Comparison of ENCODE assay signal across 12 mouse cellular contexts in the genomic region with DNA sequence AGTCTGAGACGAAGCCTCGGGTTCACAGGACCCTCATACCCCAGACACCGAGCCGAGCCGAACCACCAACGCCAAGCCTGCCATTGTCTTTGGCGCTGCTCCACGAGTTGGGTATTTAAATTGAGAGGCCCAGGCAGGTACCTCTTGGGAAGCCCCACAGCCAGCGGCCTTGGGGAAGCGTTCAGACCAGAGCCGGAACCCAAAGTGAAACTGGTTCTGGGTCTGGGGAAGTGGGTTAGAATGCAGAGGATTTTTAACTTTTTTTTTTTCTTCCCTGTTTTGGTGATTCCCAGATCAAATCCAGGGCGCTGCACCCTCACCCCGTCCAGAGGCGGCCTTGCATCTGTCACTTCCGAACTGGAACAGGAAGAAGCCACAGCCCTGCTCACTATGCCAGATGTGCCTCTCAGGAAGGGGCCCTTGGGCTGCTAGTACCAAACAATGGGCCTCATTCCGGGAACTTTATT. TPM values are rescaled to one million over a fixed set of nuclear protein-coding genes. Genes with fewer than 3 reads are reported as not detected.
DNase-seq lines count a peak whose midpoint lies in the region; ATAC-seq and TF ChIP-seq lines count a peak whose summit lies in the region.
"Had no signal": no experiment of that assay in that cellular context is flagged by ENCODE, and none has a peak within 500 bp of the region (broad histone marks: within the 10 kb centered on the region; RNA-seq: fewer than 3 reads in every experiment).

No protein-coding gene starts in this region.

- H3K27ac ChIP-seq in heart, embryonic 12.5 days (ENCODE audit: poor library complexity, severe bottlenecking): no peak overlapping the region
- H3K27ac ChIP-seq in liver, embryonic 13.5 days: peak overlapping the region; percentile 75
- no peak overlapping the region for H3K27ac ChIP-seq in cerebellum, adult 2 months (ENCODE audit: insufficient read depth, low read length)
- H3K27ac ChIP-seq: limb, embryonic 12.5 days had no signal

- 52% methylated on average over 16 of the region's 16 CpGs for WGBS in heart, embryonic 12.5 days
- WGBS in liver, embryonic 13.5 days (ENCODE audit: insufficient replicate concordance): 23% methylated on average over 16 of the region's 16 CpGs
- WGBS in cerebellum, adult 2 months: 62% methylated on average over 16 of the region's 16 CpGs

- no peak for TF ChIP-seq CTCF in cerebellum, adult 2 months (IDR thresholded peaks at IDR 0.05; ENCODE audit: borderline replicate concordance, insufficient read depth, low read depth, low read length)

- 0 out of 2 replicates have a peak, but pooled peaks cover 5% of the 10 kb centered on the region for H3K27me3 ChIP-seq in heart, embryonic 12.5 days (replicated peaks)
- H3K27me3 ChIP-seq in liver, embryonic 13.5 days: peaks cover 4% of the 10 kb centered on the region; the same call in 1 of the 2 replicates
- no peaks in the 10 kb centered on the region for H3K27me3 ChIP-seq in splenic B cell, adult 2 months (ENCODE audit: control insufficient read depth, insufficient read depth, low read length, poor library complexity, severe bottlenecking)
- no peaks in the 10 kb centered on the region; the same call in 1 of the 2 replicates for H3K27me3 ChIP-seq in cerebellum, adult 2 months (ENCODE audit: control insufficient read depth, insufficient read depth, low read length)
- H3K27me3 ChIP-seq: embryonic facial prominence, embryonic 15.5 days had no signal

- H3K9ac ChIP-seq in heart, embryonic 12.5 days: no peak overlapping the region
- peak overlapping the region; percentile 61 for H3K9ac ChIP-seq in liver, embryonic 13.5 days
- H3K9ac ChIP-seq: embryonic facial prominence, embryonic 15.5 days; limb, embryonic 12.5 days had no signal

- H3K4me1 ChIP-seq in heart, embryonic 12.5 days (replicated peaks): peaks cover 6% of the 10 kb centered on the region; the same call in 1 of the 2 replicates
- H3K4me1 ChIP-seq in liver, embryonic 13.5 days (replicated peaks): peaks cover 34% of the 10 kb centered on the region
- no peaks in the 10 kb centered on the region for H3K4me1 ChIP-seq in cerebellum, adult 2 months (ENCODE audit: control insufficient read depth, insufficient read depth, low read length)
- H3K4me1 ChIP-seq: embryonic facial prominence, embryonic 15.5 days; limb, embryonic 12.5 days had no signal

- no peak for TF ChIP-seq POLR2A in cerebellum, adult 2 months (IDR thresholded peaks at IDR 0.05; ENCODE audit: borderline replicate concordance, insufficient read depth, low read length)

- ATAC-seq in heart, embryonic 12.5 days (ENCODE audit: insufficient number of reproducible peaks, low FRiP score): no peak
- ATAC-seq in liver, embryonic 13.5 days (ENCODE audit: low read depth): peak; percentile 62

- no peak overlapping the region for H3K4me3 ChIP-seq in heart, embryonic 12.5 days
- peak overlapping the region; percentile 46 for H3K4me3 ChIP-seq in liver, embryonic 13.5 days (replicated peaks)
- no peak overlapping the region for H3K4me3 ChIP-seq in cerebellum, adult 2 months (replicated peaks; ENCODE audit: insufficient read depth, low read depth, low read length)
- H3K4me3 ChIP-seq: embryonic facial prominence, embryonic 15.5 days; limb, embryonic 12.5 days had no signal

- peak; percentile 49 to 81 for DNase-seq in heart, adult 18-20 months
- DNase-seq in c-Kit-positive CD71-positive TER-119-positive erythroid progenitor cells, embryonic 14.5 days (ENCODE audit: low spot score): peak; percentile 33
- DNase-seq in liver, embryonic 13.5 days: no peak
- DNase-seq in splenic B cell, adult 2 months (ENCODE audit: low read depth, low spot score): peak; percentile 64
- no peak for DNase-seq in adrenal gland, adult 8-10 months
- no peak for DNase-seq in cerebellum, adult 2 months
- DNase-seq in kidney, adult 8-10 months: no peak
- DNase-seq: right cerebral cortex, postnatal 14 days had no signal

- no peaks in the 10 kb centered on the region for H3K9me3 ChIP-seq in heart, embryonic 12.5 days (replicated peaks)
- H3K9me3 ChIP-seq in liver, embryonic 13.5 days (replicated peaks): no peaks in the 10 kb centered on the region
- H3K9me3 ChIP-seq: embryonic facial prominence, embryonic 15.5 days; G1E; limb, embryonic 12.5 days had no signal

- no peak overlapping the region for H3K4me2 ChIP-seq in heart, embryonic 12.5 days
- H3K4me2 ChIP-seq in liver, embryonic 13.5 days: peak overlapping the region; percentile 71
- H3K4me2 ChIP-seq: embryonic facial prominence, embryonic 15.5 days; limb, embryonic 12.5 days had no signal

- no peaks in the 10 kb centered on the region for H3K36me3 ChIP-seq in heart, embryonic 12.5 days
- H3K36me3 ChIP-seq in liver, embryonic 13.5 days: no peaks in the 10 kb centered on the region
- no peaks in the 10 kb centered on the region for H3K36me3 ChIP-seq in splenic B cell, adult 2 months (ENCODE audit: control insufficient read depth, insufficient read depth, low read length, poor library complexity, severe bottlenecking)
- H3K36me3 ChIP-seq: embryonic facial prominence, embryonic 15.5 days; G1E; limb, embryonic 12.5 days had no signal

RNA-seq across cellular contexts. Expression of gene Themis2, which starts 6.0 kb away (rescaled TPM):
- total RNA-seq in heart, adult 18-20 months (2021): 1 to 10 TPM; 1.5 to 2.1 TPM
- polyA plus RNA-seq in heart, embryonic 12.5 days (2016; fragmentation: Nextera tagmentation; extraction: Ambion mirVana): 0.50 TPM in 2 replicates
- polyA plus RNA-seq in liver, embryonic 13.5 days (2015; fragmentation: Nextera tagmentation; extraction: Ambion mirVana): 1.7 and 2.4 TPM in 2 replicates
- 1 to 10 TPM; 2.1 to 5.9 (median 3.2) TPM for total RNA-seq in adrenal gland, adult 8-10 months (2022)
- polyA plus RNA-seq in cerebellum, adult 2 months (2012; rRNA removed): 0.41 and 0.44 TPM in 2 replicates

RNA-seq across cellular contexts. Expression of gene Rpa2, which starts 34.1 kb away (rescaled TPM):
- total RNA-seq in heart, adult 18-20 months (2021): 10 to 100 TPM; 11.8 to 14.1 TPM
- polyA plus RNA-seq in heart, embryonic 12.5 days (2016; fragmentation: Nextera tagmentation; extraction: Ambion mirVana): 85.0 and 87.4 TPM in 2 replicates
- 107 and 117 TPM in 2 replicates for polyA plus RNA-seq in liver, embryonic 13.5 days (2015; fragmentation: Nextera tagmentation; extraction: Ambion mirVana)
- total RNA-seq in adrenal gland, adult 8-10 months (2022): 10 to 100 TPM; 11.4 to 17.0 (median 12.4) TPM
- polyA plus RNA-seq in cerebellum, adult 2 months (2012; rRNA removed): 20.0 and 21.3 TPM in 2 replicates

RNA-seq across cellular contexts. Expression of gene Ppp1r8, which starts 40.8 kb away (rescaled TPM):
- 10 to 100 TPM; 18.8 to 20.5 TPM for total RNA-seq in heart, adult 18-20 months (2021)
- polyA plus RNA-seq in heart, embryonic 12.5 days (2016; fragmentation: Nextera tagmentation; extraction: Ambion mirVana): 28.6 and 30.0 TPM in 2 replicates
- polyA plus RNA-seq in liver, embryonic 13.5 days (2015; fragmentation: Nextera tagmentation; extraction: Ambion mirVana): 29.9 and 32.1 TPM in 2 replicates
- total RNA-seq in adrenal gland, adult 8-10 months (2022): 10 to 100 TPM; 41.0 to 49.9 (median 44.3) TPM
- polyA plus RNA-seq in cerebellum, adult 2 months (2012; rRNA removed): 67.6 and 69.2 TPM in 2 replicates

RNA-seq across cellular contexts. Expression of gene Smpdl3b, which starts 45.2 kb away (rescaled TPM):
- total RNA-seq in heart, adult 18-20 months (2021): under 1 TPM; 0.51 to 0.79 TPM
- 6.5 and 6.9 TPM in 2 replicates for polyA plus RNA-seq in heart, embryonic 12.5 days (2016; fragmentation: Nextera tagmentation; extraction: Ambion mirVana)
- polyA plus RNA-seq in liver, embryonic 13.5 days (2015; fragmentation: Nextera tagmentation; extraction: Ambion mirVana): 1.1 and 1.2 TPM in 2 replicates
- total RNA-seq in adrenal gland, adult 8-10 months (2022): 1 to 10 TPM; 1.4 to 5.1 (median 3.1) TPM
- 1.6 and 1.9 TPM in 2 replicates for polyA plus RNA-seq in cerebellum, adult 2 months (2012; rRNA removed)

Comparison
In these comparisons a context has a peak if more than half of its experiments do, and no peak if none do; other contexts are left out.
1. DNase-seq: peak in heart, adult 18-20 months (2 of 2), c-Kit-positive CD71-positive TER-119-positive erythroid progenitor cells, embryonic 14.5 days (single experiment) and splenic B cell, adult 2 months (single experiment); none in liver, embryonic 13.5 days (single experiment), adrenal gland, adult 8-10 months (single experiment), cerebellum, adult 2 months (0 of 2) and kidney, adult 8-10 months (0 of 2).